Mouse (Mus musculus): ENCODE measurements around the gene Atrnl1.

DNA sequence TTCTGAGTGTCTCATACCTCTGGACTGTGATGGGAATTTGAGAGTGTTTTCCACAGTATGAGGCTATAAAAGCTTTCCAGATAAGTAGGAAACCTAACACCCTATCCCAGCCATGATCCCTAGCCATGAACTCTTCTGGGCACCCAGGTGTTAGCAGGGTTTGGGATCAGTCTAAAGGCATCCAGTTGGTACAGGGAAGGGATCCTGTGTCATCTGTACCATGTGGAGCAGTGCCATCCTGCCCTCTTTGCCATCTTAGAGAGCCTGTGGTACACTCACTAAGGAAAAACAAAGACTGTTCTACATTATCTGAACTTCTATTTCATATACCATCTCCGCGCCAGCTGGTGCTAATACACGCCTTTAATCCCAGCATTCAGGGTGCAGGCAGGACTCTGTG, 499.7 kb downstream of the Atrnl1 start:
- TF ChIP-seq CTCF (IDR thresholded peaks at IDR 0.05; ENCODE audit: extremely low read depth, insufficient read depth, low read length) (no peak), POLR2A (IDR thresholded peaks at IDR 0.05; ENCODE audit: extremely low read depth, insufficient read depth, low read length) (no peak)
